Mouse (Mus musculus): ENCODE results near the gene Rundc3b.

The Rundc3b gene

GRCm38 (mm10) chr5:8487989-8488700, 134.6 kb downstream of the Rundc3b start:
- no peak for DNase-seq

GRCm38 (mm10) chr5:8456561-8456960, 166.2 kb downstream of the Rundc3b start:
- no peak for DNase-seq

GRCm38 (mm10) chr5:8455565-8455964, 167.2 kb downstream of the Rundc3b start:
- DNase-seq = no peak
